Mouse (Mus musculus) megakaryocyte, embryonic 14.5 days (primary cell): ENCODE measurements around the gene Cpa1.

Source experiments
- FLI1 ChIP-seq: IDR thresholded peaks from 2 replicates; pipeline ENCODE4 v1.6.1; 2012; ENCODE audit warnings: low read length, inconsistent platforms, mixed read lengths
- GATA1 ChIP-seq: IDR thresholded peaks from 3 replicates; pipeline ENCODE4 v1.6.1; 2012; ENCODE audit warnings: mixed read lengths, low read length, inconsistent platforms, borderline replicate concordance

DNA sequence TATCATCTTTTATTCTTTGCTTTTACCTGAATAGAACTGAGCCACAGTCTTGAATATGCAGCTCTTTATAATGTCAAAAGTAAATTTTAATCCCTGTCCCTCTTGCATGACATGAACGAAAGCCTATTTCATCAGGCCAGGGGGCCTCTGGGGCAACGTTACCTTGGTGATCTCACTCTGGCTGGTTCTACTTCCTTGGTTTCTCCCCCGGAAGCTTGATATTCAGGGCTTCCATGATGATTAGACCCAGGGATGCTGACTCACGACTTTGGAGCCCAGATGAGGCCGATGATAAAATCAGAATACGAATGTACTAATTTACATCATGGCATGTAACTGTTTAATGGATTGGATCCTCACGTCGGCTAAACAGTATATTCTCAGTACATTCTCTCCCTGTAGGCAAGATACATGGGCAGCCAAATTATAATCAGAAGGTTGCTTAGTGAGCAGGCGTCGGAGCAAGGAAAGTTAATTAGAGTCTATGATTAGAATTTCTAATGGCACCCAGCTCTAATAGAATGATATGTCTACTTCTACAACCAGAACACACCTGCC lies 46.5 kb upstream of the Cpa1 start:
- TF ChIP-seq GATA1 (no peak), FLI1 (no peak)
